Mouse (Mus musculus): ENCODE data around the gene Rab36. TPM values are rescaled to one million over a fixed set of nuclear protein-coding genes. Genes with fewer than 3 reads are reported as not detected.

Rab36 gene
- polyA plus RNA-seq, 1 experiment from 2014 or later: 1.5 TPM

DNA sequence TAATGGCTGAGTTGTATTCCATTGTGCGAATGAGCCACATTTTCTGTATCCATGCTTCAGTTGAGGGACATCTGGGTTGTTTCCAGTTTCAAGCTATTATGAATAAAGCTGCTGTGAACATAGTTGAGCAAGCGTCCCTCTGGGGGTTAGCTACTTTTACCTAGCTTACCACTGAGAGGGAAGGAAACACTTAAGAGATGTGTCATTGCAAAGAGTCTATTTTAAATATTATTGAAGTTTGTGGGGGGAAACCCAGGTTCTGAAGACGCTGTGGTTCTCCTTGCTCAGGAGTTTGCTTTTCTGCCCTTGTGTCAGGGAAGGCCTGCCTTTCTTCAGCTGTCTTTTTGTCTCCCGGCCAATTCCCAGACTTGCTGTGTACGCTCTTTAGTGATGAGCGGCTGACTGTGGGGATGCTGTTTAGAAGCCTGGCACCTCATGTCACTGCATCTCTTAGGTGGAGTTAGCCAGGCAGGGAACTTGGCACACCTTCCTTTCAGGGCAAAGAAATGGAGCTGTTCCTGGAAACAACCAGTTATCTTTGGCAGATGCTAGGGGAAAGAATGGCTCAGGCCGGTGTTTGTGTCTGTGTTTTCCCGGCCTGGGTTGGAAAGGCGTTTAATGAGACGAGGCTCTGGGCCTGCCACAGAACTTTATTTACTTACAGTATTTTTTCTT lies 54.8 kb downstream of the Rab36 start:
- no peak overlapping the region for H3K4me3 ChIP-seq (ENCODE audit: low read depth, low read length)
- no peaks in the 10 kb centered on the region for H3K27me3 ChIP-seq (replicated peaks; ENCODE audit: control insufficient read depth, insufficient read depth, low read length)
- no peaks in the 10 kb centered on the region for H3K36me3 ChIP-seq (ENCODE audit: control insufficient read depth, insufficient read depth)
- H3K4me1 ChIP-seq (replicated peaks; ENCODE audit: control insufficient read depth, insufficient read depth, low read length): no peaks in the 10 kb centered on the region
- no peak for TF ChIP-seq CTCF (IDR thresholded peaks at IDR 0.05; ENCODE audit: low read depth)
- no peak overlapping the region for H3K9ac ChIP-seq (ENCODE audit: low read depth, low read length)
- 70% methylated on average over 10 of the region's 10 CpGs for WGBS
- no peak overlapping the region; the same call in 1 of the 2 replicates for H3K27ac ChIP-seq (ENCODE audit: low read depth, low read length)
- no peak overlapping the region for H3K4me2 ChIP-seq (replicated peaks; ENCODE audit: low read depth)
- no peak for ATAC-seq
- H3K9me3 ChIP-seq (ENCODE audit: control insufficient read depth): no peaks in the 10 kb centered on the region

DNA sequence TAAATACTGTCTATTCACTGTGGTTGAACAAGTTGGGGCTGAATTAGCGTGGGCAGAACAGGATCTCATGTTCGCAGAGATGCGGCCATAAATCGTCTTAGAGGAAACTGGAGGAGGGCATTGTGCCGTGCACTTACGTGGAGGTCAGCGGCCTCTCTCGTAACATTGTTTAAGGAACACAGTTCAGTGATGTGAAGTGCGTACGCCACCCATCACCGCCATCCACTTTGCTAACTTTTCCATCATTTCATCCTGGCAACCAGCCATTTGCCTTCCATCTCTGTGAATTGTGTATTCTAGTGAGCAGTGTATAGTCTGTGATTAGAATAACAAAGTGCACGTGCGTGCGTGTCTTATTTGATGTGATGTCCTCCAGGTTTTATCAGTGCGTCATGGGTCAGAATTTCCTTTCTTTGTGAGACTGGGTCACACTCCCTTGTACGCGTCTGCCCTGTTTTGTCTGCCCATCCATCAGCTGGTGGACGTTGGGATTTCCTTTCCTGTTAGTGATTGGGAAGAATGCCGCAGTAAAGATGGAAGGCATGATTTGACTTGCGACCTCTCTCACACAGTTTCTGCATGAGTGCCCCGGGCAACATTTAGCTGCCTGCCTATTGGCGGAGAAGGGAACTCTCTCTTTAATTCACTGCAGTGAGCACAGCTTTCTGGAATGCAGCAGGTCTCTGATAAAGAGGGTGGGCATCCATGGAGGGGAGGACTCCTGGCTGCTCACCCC lies 56.6 kb downstream of the Rab36 start:
- H3K9me3 ChIP-seq (ENCODE audit: control insufficient read depth): no peaks in the 10 kb centered on the region
- ATAC-seq: no peak
- H3K27ac ChIP-seq (ENCODE audit: low read depth, low read length): no peak overlapping the region
- no peak overlapping the region for H3K4me3 ChIP-seq (ENCODE audit: low read depth, low read length)
- no peaks in the 10 kb centered on the region for H3K4me1 ChIP-seq (replicated peaks; ENCODE audit: control insufficient read depth, insufficient read depth, low read length)
- WGBS: 54% methylated on average over 22 of the region's 22 CpGs
- H3K27me3 ChIP-seq (replicated peaks; ENCODE audit: control insufficient read depth, insufficient read depth, low read length): no peaks in the 10 kb centered on the region
- no peak overlapping the region for H3K9ac ChIP-seq (ENCODE audit: low read depth, low read length)
- no peaks in the 10 kb centered on the region for H3K36me3 ChIP-seq (ENCODE audit: control insufficient read depth, insufficient read depth)
- no peak for TF ChIP-seq CTCF (IDR thresholded peaks at IDR 0.05; ENCODE audit: low read depth)
- no peak overlapping the region for H3K4me2 ChIP-seq (replicated peaks; ENCODE audit: low read depth)

DNA sequence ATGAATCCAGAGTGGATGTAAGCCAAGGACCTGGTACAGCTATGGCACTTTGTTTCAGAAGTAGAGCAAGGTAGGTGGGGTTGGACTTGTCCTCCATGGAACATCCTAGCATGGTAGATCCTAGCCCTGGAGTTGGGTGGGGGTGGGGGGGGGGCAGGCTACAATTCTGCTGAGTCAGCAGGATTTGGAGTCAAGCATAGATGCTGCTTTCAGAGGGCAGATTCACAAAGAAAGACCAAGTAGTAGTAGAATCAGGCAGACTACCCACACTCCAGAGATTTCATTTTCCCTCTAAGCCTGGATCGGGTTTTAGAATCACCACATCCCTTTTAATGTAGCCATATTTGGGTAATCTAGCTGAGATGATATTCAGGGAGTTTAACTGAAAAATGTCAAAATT lies 57.5 kb downstream of the Rab36 start:
- no peak overlapping the region for H3K4me2 ChIP-seq (replicated peaks; ENCODE audit: low read depth)
- no peaks in the 10 kb centered on the region for H3K27me3 ChIP-seq (replicated peaks; ENCODE audit: control insufficient read depth, insufficient read depth, low read length)
- no peak for ATAC-seq
- H3K9ac ChIP-seq (ENCODE audit: low read depth, low read length): no peak overlapping the region
- whole genome bisulfite sequencing: 100% methylated on average over 1 of the region's 1 CpGs
- H3K27ac ChIP-seq (ENCODE audit: low read depth, low read length): no peak overlapping the region
- H3K36me3 ChIP-seq (ENCODE audit: control insufficient read depth, insufficient read depth): no peaks in the 10 kb centered on the region
- TF ChIP-seq CTCF (IDR thresholded peaks at IDR 0.05; ENCODE audit: low read depth): no peak
- H3K9me3 ChIP-seq (ENCODE audit: control insufficient read depth): no peaks in the 10 kb centered on the region
- no peak overlapping the region for H3K4me3 ChIP-seq (ENCODE audit: low read depth, low read length)
- no peaks in the 10 kb centered on the region for H3K4me1 ChIP-seq (replicated peaks; ENCODE audit: control insufficient read depth, insufficient read depth, low read length)

DNA sequence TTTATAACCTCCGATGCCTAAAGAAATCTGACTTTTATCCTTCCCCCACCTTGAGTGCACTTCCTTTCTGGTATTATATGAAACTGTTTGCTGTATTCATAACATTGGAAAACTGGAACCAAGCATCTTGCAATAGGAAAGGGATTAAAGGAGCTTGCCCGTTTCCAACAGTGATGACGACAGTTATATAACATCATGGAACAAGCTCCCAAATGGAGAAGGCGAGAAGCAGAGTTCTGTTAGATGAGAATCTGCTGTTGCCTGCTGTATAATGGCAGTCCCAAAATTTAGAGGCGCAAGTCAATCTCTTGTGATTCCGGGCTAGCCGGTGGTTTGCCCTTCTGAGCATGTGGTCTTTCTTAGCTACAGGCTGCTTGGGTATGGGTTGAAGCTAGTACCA lies 58.4 kb downstream of the Rab36 start:
- WGBS: 96% methylated on average over 7 of the region's 7 CpGs
- Histone ChIP-seq H3K9ac (ENCODE audit: low read depth, low read length) (no peak overlapping the region), H3K4me2 (replicated peaks; ENCODE audit: low read depth) (no peak overlapping the region), H3K4me3 (ENCODE audit: low read depth, low read length) (no peak overlapping the region), H3K27ac (ENCODE audit: low read depth, low read length) (no peak overlapping the region), H3K36me3 (ENCODE audit: control insufficient read depth, insufficient read depth) (no peaks in the 10 kb centered on the region), H3K27me3 (replicated peaks; ENCODE audit: control insufficient read depth, insufficient read depth, low read length) (no peaks in the 10 kb centered on the region), H3K4me1 (replicated peaks; ENCODE audit: control insufficient read depth, insufficient read depth, low read length) (no peaks in the 10 kb centered on the region), H3K9me3 (ENCODE audit: control insufficient read depth) (no peaks in the 10 kb centered on the region)
- TF ChIP-seq CTCF (IDR thresholded peaks at IDR 0.05; ENCODE audit: low read depth): no peak
- ATAC-seq: no peak

DNA sequence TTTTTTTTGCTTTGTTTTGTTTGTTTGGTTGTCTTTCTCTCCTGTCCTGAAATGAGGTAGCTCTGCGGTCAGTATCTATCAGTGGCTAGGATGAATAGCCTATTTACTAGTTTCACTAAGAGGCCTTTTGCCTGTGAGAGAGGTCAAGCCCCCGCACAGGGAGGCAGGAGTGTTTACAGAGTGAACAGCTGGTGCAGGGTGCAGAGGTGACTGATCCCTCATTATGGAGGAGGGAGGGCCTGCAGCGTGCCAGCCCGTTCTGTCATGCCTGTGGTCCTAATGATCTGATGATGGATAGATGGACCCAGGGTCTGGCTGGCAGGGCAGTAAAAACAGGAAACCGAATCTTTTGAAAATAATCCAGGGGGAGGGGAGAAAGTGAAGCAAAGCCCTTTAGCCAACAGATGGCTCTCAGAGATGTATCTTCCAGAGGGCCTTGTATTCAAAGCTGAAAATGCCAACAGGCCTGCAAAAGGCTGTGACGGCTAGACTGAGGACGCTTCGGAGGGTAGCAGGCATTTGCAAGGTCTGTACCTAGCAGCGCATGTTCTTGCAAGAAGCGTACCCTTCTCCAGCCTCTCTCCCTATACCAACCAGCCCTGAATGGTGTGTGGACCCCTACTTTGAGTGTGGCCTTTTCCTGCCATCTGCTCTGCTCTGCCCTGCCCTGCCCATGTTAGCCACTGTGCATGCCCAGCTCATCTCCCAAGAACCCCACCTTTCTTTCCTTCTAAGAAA lies 61.8 kb downstream of the Rab36 start:
- H3K27me3 ChIP-seq (replicated peaks; ENCODE audit: control insufficient read depth, insufficient read depth, low read length): no peaks in the 10 kb centered on the region
- no peaks in the 10 kb centered on the region for H3K9me3 ChIP-seq (ENCODE audit: control insufficient read depth)
- 0 out of 2 replicates have a peak, but pooled peaks cover 1% of the 10 kb centered on the region for H3K4me1 ChIP-seq (replicated peaks; ENCODE audit: control insufficient read depth, insufficient read depth, low read length)
- H3K9ac ChIP-seq (ENCODE audit: low read depth, low read length): no peak overlapping the region
- no peak overlapping the region for H3K4me3 ChIP-seq (ENCODE audit: low read depth, low read length)
- WGBS: 53% methylated on average over 10 of the region's 10 CpGs
- no peaks in the 10 kb centered on the region for H3K36me3 ChIP-seq (ENCODE audit: control insufficient read depth, insufficient read depth)
- no peak overlapping the region for H3K4me2 ChIP-seq (replicated peaks; ENCODE audit: low read depth)
- H3K27ac ChIP-seq (ENCODE audit: low read depth, low read length): no peak overlapping the region
- no peak for ATAC-seq
- no peak for TF ChIP-seq CTCF (IDR thresholded peaks at IDR 0.05; ENCODE audit: low read depth)

DNA sequence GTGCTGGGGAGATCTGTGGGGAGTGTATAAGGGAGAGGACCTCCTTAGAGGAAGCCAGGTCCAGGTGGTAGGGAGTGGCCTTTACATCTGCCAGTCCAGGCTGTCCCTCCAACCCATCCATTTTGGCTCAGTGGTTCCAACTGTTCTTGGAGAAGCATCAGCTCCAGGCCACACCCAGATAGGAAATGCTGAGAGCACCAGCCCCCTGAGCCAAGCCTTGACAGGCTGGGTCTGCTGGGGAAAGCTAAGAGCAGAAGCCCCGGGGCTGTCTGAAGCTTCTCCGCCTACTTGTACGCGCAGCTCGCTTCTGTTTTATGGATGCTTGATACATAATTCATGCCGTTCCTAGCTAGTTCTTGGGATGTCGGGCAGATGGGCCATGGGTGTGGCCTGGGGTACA lies 63.4 kb downstream of the Rab36 start:
- Histone ChIP-seq H3K27me3 (replicated peaks; ENCODE audit: control insufficient read depth, insufficient read depth, low read length) (no peaks in the 10 kb centered on the region), H3K4me2 (replicated peaks; ENCODE audit: low read depth) (no peak overlapping the region), H3K4me1 (replicated peaks; ENCODE audit: control insufficient read depth, insufficient read depth, low read length) (0 out of 2 replicates have a peak, but pooled peaks cover 4% of the 10 kb centered on the region), H3K27ac (ENCODE audit: low read depth, low read length) (no peak overlapping the region), H3K9me3 (ENCODE audit: control insufficient read depth) (no peaks in the 10 kb centered on the region), H3K9ac (ENCODE audit: low read depth, low read length) (no peak overlapping the region), H3K36me3 (ENCODE audit: control insufficient read depth, insufficient read depth) (no peaks in the 10 kb centered on the region), H3K4me3 (ENCODE audit: low read depth, low read length) (no peak overlapping the region)
- TF ChIP-seq CTCF (IDR thresholded peaks at IDR 0.05; ENCODE audit: low read depth): no peak
- WGBS: 71% methylated on average over 7 of the region's 7 CpGs
- ATAC-seq: no peak

Data from intestine, postnatal 0 days (tissue).